Mouse (Mus musculus) CH12.LX (cell line): ENCODE measurements around the gene Ttf1. TPM values are rescaled to one million over a fixed set of nuclear protein-coding genes. Genes with fewer than 3 reads are reported as not detected.

ENCODE experiments used
- DNase-seq: peaks from one replicate; pipeline ENCODE4 v3.0.0-alpha.2; 2013; ENCODE audit errors: extremely low read depth
- H3K27ac ChIP-seq: 2 replicates; pipeline ENCODE4 v1.5.1; 2012; ENCODE audit warnings: low read depth, mild to moderate bottlenecking, control low read depth, moderate library complexity; ENCODE audit not compliant: insufficient read depth
- H3K27me3 ChIP-seq: replicated peaks from 2 replicates; pipeline ENCODE3; 2012; ENCODE audit warnings: inconsistent platforms
- H3K36me3 ChIP-seq, 2 experiments: replicated peaks in 1 of 2; 2 replicates each; pipeline versions ENCODE3 to v1.6.1; 2012; ENCODE audit warnings: inconsistent platforms in 1 of 2, low read length in 1 of 2, mild to moderate bottlenecking in 1 of 2, mixed read lengths in 1 of 2, moderate library complexity in 1 of 2; ENCODE audit not compliant: control insufficient read depth in 1 of 2, insufficient read depth in 1 of 2
- H3K4me1 ChIP-seq, 2 experiments: 2 replicates each; pipeline ENCODE4 v1.6.1; 2012; ENCODE audit warnings: inconsistent platforms in 1 of 2, moderate library complexity in 1 of 2; ENCODE audit not compliant: insufficient read depth in 2 of 2, control insufficient read depth in 1 of 2
- H3K4me2 ChIP-seq: 2 replicates; pipeline ENCODE4 v1.6.1; 2012; ENCODE audit warnings: low read depth, mild to moderate bottlenecking, control low read depth; ENCODE audit not compliant: poor library complexity, insufficient read depth, severe bottlenecking
- H3K4me3 ChIP-seq, 3 experiments: fragments of 150-350 bp in 1 of 3; sonication (generic) in 1 of 3; replicated peaks in 1 of 3; 2 replicates each; pipeline versions ENCODE3 to v1.5.1; 2011 to 2012; ENCODE audit warnings: low read depth in 2 of 3, low read length in 2 of 3, mild to moderate bottlenecking in 2 of 3, moderate library complexity in 2 of 3, control low read depth in 1 of 3, improper control_type of control experiment in 1 of 3, inconsistent platforms in 1 of 3, mixed read lengths in 1 of 3; ENCODE audit not compliant: poor library complexity in 1 of 3
- H3K79me2 ChIP-seq: replicated peaks from 2 replicates; pipeline ENCODE4 v1.6.1; 2012; ENCODE audit warnings: mild to moderate bottlenecking, moderate library complexity; ENCODE audit not compliant: control insufficient read depth, poor library complexity, insufficient read depth, severe bottlenecking; ENCODE audit errors: extremely low read depth
- H3K9ac ChIP-seq: 2 replicates; pipeline ENCODE4 v1.6.1; 2012; ENCODE audit warnings: low read depth, mild to moderate bottlenecking, control low read depth, moderate library complexity; ENCODE audit not compliant: insufficient read depth
- H3K9me3 ChIP-seq: replicated peaks from 2 replicates; pipeline ENCODE3; 2012; ENCODE audit warnings: low read length, inconsistent platforms, mixed read lengths
- BHLHE40 ChIP-seq: IDR thresholded peaks from 2 replicates; pipeline ENCODE4 v1.6.1; 2011; ENCODE audit warnings: mild to moderate bottlenecking, low read depth, low read length, improper control_type of control experiment
- CHD2 ChIP-seq: IDR thresholded peaks from 2 replicates; pipeline ENCODE4 v1.6.1; 2011; ENCODE audit warnings: low read length, improper control_type of control experiment
- ELF1 ChIP-seq: IDR thresholded peaks from 2 replicates; pipeline ENCODE4 v1.6.1; 2014; ENCODE audit warnings: low read depth, mild to moderate bottlenecking, inconsistent platforms, low read length, improper control_type of control experiment
- EP300 ChIP-seq: IDR thresholded peaks from 2 replicates; pipeline ENCODE4 v1.6.1; 2011; ENCODE audit warnings: low read length, improper control_type of control experiment
- HCFC1 ChIP-seq: IDR thresholded peaks from 2 replicates; pipeline ENCODE4 v1.6.1; 2012; ENCODE audit warnings: low read depth, mild to moderate bottlenecking, inconsistent platforms, low read length, improper control_type of control experiment
- JUND ChIP-seq: conservative IDR thresholded peaks from 2 replicates; pipeline ENCODE4 v1.6.1; 2011; ENCODE audit warnings: low read depth, low read length, improper control_type of control experiment
- MAFK ChIP-seq: IDR thresholded peaks from 2 replicates; pipeline ENCODE4 v1.6.1; 2011; ENCODE audit warnings: low read length, improper control_type of control experiment; ENCODE audit not compliant: insufficient replicate concordance
- MAX ChIP-seq: IDR thresholded peaks from 2 replicates; pipeline ENCODE4 v1.6.1; 2011; ENCODE audit warnings: low read length, improper control_type of control experiment
- MAZ ChIP-seq: IDR thresholded peaks from 2 replicates; pipeline ENCODE4 v1.6.1; 2012; ENCODE audit warnings: low read depth, mild to moderate bottlenecking, inconsistent platforms, low read length, improper control_type of control experiment, moderate library complexity
- MYC ChIP-seq: IDR thresholded peaks from 2 replicates; pipeline ENCODE4 v1.6.1; 2011; ENCODE audit warnings: low read depth, mild to moderate bottlenecking, improper control_type of control experiment, low read length
- NRF1 ChIP-seq: IDR thresholded peaks from 2 replicates; pipeline ENCODE4 v1.6.1; 2014; ENCODE audit warnings: low read depth, mild to moderate bottlenecking, inconsistent platforms, low read length, improper control_type of control experiment, moderate library complexity
- PAX5 ChIP-seq: IDR thresholded peaks from 2 replicates; pipeline ENCODE4 v1.6.1; 2012; ENCODE audit warnings: low read length, inconsistent platforms, mixed read lengths
- POLR2A ChIP-seq: IDR thresholded peaks from 2 replicates; pipeline ENCODE4 v1.6.1; 2011; ENCODE audit warnings: low read depth, mild to moderate bottlenecking, improper control_type of control experiment, low read length
- RAD21 ChIP-seq: IDR thresholded peaks from 2 replicates; pipeline ENCODE4 v1.6.1; 2011; ENCODE audit warnings: low read depth, mild to moderate bottlenecking, low read length, improper control_type of control experiment, moderate library complexity
- SMC3 ChIP-seq: IDR thresholded peaks from 2 replicates; pipeline ENCODE4 v1.6.1; 2011; ENCODE audit warnings: low read depth, low read length, improper control_type of control experiment
- ZMIZ1 ChIP-seq: IDR thresholded peaks from 2 replicates; pipeline ENCODE4 v1.6.1; 2012; ENCODE audit warnings: low read depth, mild to moderate bottlenecking, inconsistent platforms, low read length, improper control_type of control experiment
- ZNF384 ChIP-seq: IDR thresholded peaks from 2 replicates; pipeline ENCODE4 v1.6.1; 2012; ENCODE audit warnings: low read depth, low read length, improper control_type of control experiment, inconsistent platforms
- dilution Hi-C: fragments of 300-500 bp; cut with MboI; formaldehyde crosslinking; loops from 2 replicates; pipeline ENCODE4 v1.14.3; 2020; ENCODE audit warnings: low sequenced_read_pairs; ENCODE audit not compliant: extremely low pct_unique_long_range_greater_than_20kb, extremely low pct_ligation_motif_present
- in situ Hi-C: fragments of 300-500 bp; cut with MboI; formaldehyde crosslinking; loops from 3 replicates; pipeline ENCODE4 v1.14.3; 2019; ENCODE audit warnings: low sequenced_read_pairs, low pct_ligation_motif_present, low pct_unique_long_range_greater_than_20kb, mixed read lengths
- polyA plus RNA-seq: library from polyadenylated mRNA; unstranded; fragments of >175 nt; gene quantifications from 2 replicates; pipeline ENCODE4 v1.2.1, GENCODE M21; 2012; ENCODE audit warnings: low read depth; ENCODE audit not compliant: insufficient read length
- total RNA-seq, 2 experiments: library from RNA; depleted of rRNA; stranded (reverse); fragments of 300-350 nt in 1 of 2; fragments of >200 nt in 1 of 2; gene quantifications; 2 replicates each; pipeline ENCODE4 v1.2.3; 2012 to 2014

The Ttf1 gene
- total and polyA plus RNA-seq, 3 experiments = 9.5 to 11.7 (median 10.9) TPM

- no peak overlapping the region for H3K4me2 ChIP-seq
- no peak overlapping the region for H3K27ac ChIP-seq
- peaks cover 2% of the 10 kb centered on the region for H3K27me3 ChIP-seq
- H3K9me3 ChIP-seq = no peaks in the 10 kb centered on the region
- H3K36me3 ChIP-seq = no peaks in the 10 kb centered on the region
- H3K4me3 ChIP-seq = no peak overlapping the region
- H3K79me2 ChIP-seq = peaks cover under 1% of the 10 kb centered on the region; the same call in 1 of the 2 replicates
- no peak for DNase-seq
- H3K4me1 ChIP-seq = peaks cover 0 to 5% of the 10 kb centered on the region in 2 experiments; a peak in 1 of 4 replicates
- in situ Hi-C loops = no loop called here
- no peak overlapping the region for H3K9ac ChIP-seq
- TF ChIP-seq BHLHE40 (no peak), NRF1 (no peak), CHD2 (no peak), ZNF384 (no peak), PAX5 (no peak), MAZ (no peak), ZMIZ1 (no peak), MAFK (no peak), JUND (no peak), MYC (no peak), POLR2A (no peak), HCFC1 (no peak), EP300 (no peak), SMC3 (no peak)
- dilution Hi-C loops = no loop called here
Observed at GRCm38 (mm10) chr2:29120969-29121368, 60.9 kb downstream of the Ttf1 start.

- Histone ChIP-seq H3K9ac (no peak overlapping the region), H3K27ac (no peak overlapping the region), H3K27me3 (peaks cover 2% of the 10 kb centered on the region), H3K79me2 (peaks cover 5% of the 10 kb centered on the region), H3K9me3 (no peaks in the 10 kb centered on the region), H3K4me1 (peaks cover 4 to 15% of the 10 kb centered on the region in 2 experiments; a peak in 3 of 4 replicates), H3K4me2 (no peak overlapping the region), H3K4me3 (no peak overlapping the region), H3K36me3 (peaks cover 3 to 8% of the 10 kb centered on the region in 2 experiments)
- DNase-seq = no peak
- in situ Hi-C loops = no loop called here
- dilution Hi-C loops = no loop called here
- TF ChIP-seq RAD21 = no peak
- no peak for TF ChIP-seq ELF1
- TF ChIP-seq MAX = no peak
- TF ChIP-seq MAZ = no peak
Observed at GRCm38 (mm10) chr2:29122446-29122845, 62.4 kb downstream of the Ttf1 start.
